Mouse (Mus musculus) heart, postnatal 0 days (tissue): ENCODE results near the gene Retreg2.

Experiments
- CTCF ChIP-seq: IDR thresholded peaks from 2 replicates; pipeline ENCODE4 v1.5.1; 2016; ENCODE audit warnings: antibody characterized with exemption, control low read depth, low read depth
- EP300 ChIP-seq: IDR thresholded peaks from 2 replicates; pipeline ENCODE4 v1.6.1; 2016; ENCODE audit warnings: antibody characterized with exemption, low read depth

- TF ChIP-seq CTCF (no peak), EP300 (no peak)
These were observed 940 bp upstream of the Retreg2 start for GRCm38 (mm10) chr1:75141486-75142190.
